Mouse (Mus musculus): ENCODE data around the gene Slirp. TPM values are rescaled to one million over a fixed set of nuclear protein-coding genes. Genes with fewer than 3 reads are reported as not detected.

The Slirp gene
- total and polyA plus RNA-seq, 3 experiments: 117 to 261 (median 138) TPM

- peak overlapping the region; percentile 91 to 96 (median 94) for H3K4me3 ChIP-seq (replicated peaks in 1 of 3; ENCODE audit: low read depth in 2 of 3, low read length in 2 of 3, poor library complexity in 1 of 3)
- H3K4me1 ChIP-seq (ENCODE audit: control insufficient read depth in 1 of 2, insufficient read depth in 2 of 2): peaks cover 0 to 48% of the 10 kb centered on the region in 2 experiments; a peak in 2 of 4 replicates
- no peak overlapping the region for H3K27ac ChIP-seq (ENCODE audit: insufficient read depth, low read depth)
- peaks cover 85% of the 10 kb centered on the region for H3K79me2 ChIP-seq (replicated peaks; ENCODE audit: control insufficient read depth, extremely low read depth, insufficient read depth, poor library complexity, severe bottlenecking)
- H3K36me3 ChIP-seq (replicated peaks in 1 of 2; ENCODE audit: control insufficient read depth in 1 of 2, insufficient read depth in 1 of 2, low read length in 1 of 2): peaks cover 33 to 59% of the 10 kb centered on the region in 2 experiments
- in situ Hi-C loops (cut with MboI; ENCODE audit: low pct_ligation_motif_present, low pct_unique_long_range_greater_than_20kb, low sequenced_read_pairs) (no loop called here), dilution Hi-C loops (cut with MboI; ENCODE audit: extremely low pct_ligation_motif_present, extremely low pct_unique_long_range_greater_than_20kb, low sequenced_read_pairs) (no loop called here)
- peak; percentile 55 for DNase-seq (ENCODE audit: extremely low read depth)
- H3K4me2 ChIP-seq (ENCODE audit: insufficient read depth, low read depth, poor library complexity, severe bottlenecking): peak overlapping the region; percentile 96
- H3K9ac ChIP-seq (ENCODE audit: insufficient read depth, low read depth): peak overlapping the region; percentile 83
- no peak for TF ChIP-seq RCOR1 (conservative IDR thresholded peaks at IDR 0.05; ENCODE audit: low read depth, low read length)
- TF ChIP-seq POLR2A (IDR thresholded peaks at IDR 0.05; ENCODE audit: low read depth, low read length): 0 out of 2 replicates have a peak, but pooled peaks have one; percentile 28
- TF ChIP-seq RAD21 (IDR thresholded peaks at IDR 0.05; ENCODE audit: low read depth, low read length): no peak
- no peak for TF ChIP-seq GABPA (IDR thresholded peaks at IDR 0.05; ENCODE audit: insufficient replicate concordance, low read depth, low read length)
- no peak for TF ChIP-seq MAFK (IDR thresholded peaks at IDR 0.05; ENCODE audit: insufficient replicate concordance, low read length)
- no peak for TF ChIP-seq ZKSCAN1 (IDR thresholded peaks at IDR 0.05; ENCODE audit: borderline replicate concordance, low read depth, low read length)
- TF ChIP-seq USF1 (IDR thresholded peaks at IDR 0.05; ENCODE audit: low read depth, low read length): no peak
- TF ChIP-seq ZC3H11A (IDR thresholded peaks at IDR 0.05; ENCODE audit: low read depth, low read length): no peak
- TF ChIP-seq NELFE (IDR thresholded peaks at IDR 0.05; ENCODE audit: low read depth, low read length): no peak
- TF ChIP-seq MYC (IDR thresholded peaks at IDR 0.05; ENCODE audit: low read depth, low read length): peak; percentile 97
- no peak for TF ChIP-seq HCFC1 (IDR thresholded peaks at IDR 0.05; ENCODE audit: low read depth, low read length)
- no peak for TF ChIP-seq PAX5 (IDR thresholded peaks at IDR 0.05; ENCODE audit: low read length)
- TF ChIP-seq MAX (IDR thresholded peaks at IDR 0.05; ENCODE audit: low read length): peak; percentile 94
- TF ChIP-seq ZNF384 (IDR thresholded peaks at IDR 0.05; ENCODE audit: low read depth, low read length): no peak
- peak; percentile 90 for TF ChIP-seq MXI1 (IDR thresholded peaks at IDR 0.05; ENCODE audit: low read depth, low read length)
- TF ChIP-seq TBP (conservative IDR thresholded peaks at IDR 0.05; ENCODE audit: low read depth, low read length): 0 out of 2 replicates have a peak, but pooled peaks have one; percentile 16
- no peak for TF ChIP-seq KAT2A (IDR thresholded peaks at IDR 0.05; ENCODE audit: insufficient replicate concordance, low read length)
- TF ChIP-seq MEF2A (IDR thresholded peaks at IDR 0.05; ENCODE audit: borderline replicate concordance, low read depth, low read length): no peak
- TF ChIP-seq JUND (conservative IDR thresholded peaks at IDR 0.05; ENCODE audit: low read depth, low read length): no peak
- TF ChIP-seq SMC3 (IDR thresholded peaks at IDR 0.05; ENCODE audit: low read depth, low read length): no peak
- TF ChIP-seq SIN3A (IDR thresholded peaks at IDR 0.05; ENCODE audit: low read length): peak; percentile 37; the same call in 1 of the 2 replicates
- no peak for TF ChIP-seq CTCF (conservative IDR thresholded peaks at IDR 0.05 in 1 of 2, IDR thresholded peaks at IDR 0.05 in 1 of 2; ENCODE audit: low read depth in 2 of 2, low read length in 2 of 2)
- 0 out of 2 replicates have a peak, but pooled peaks have one; percentile 5 for TF ChIP-seq CHD1 (IDR thresholded peaks at IDR 0.05; ENCODE audit: low read depth, low read length)
- no peak for TF ChIP-seq POLR2AphosphoS2 (IDR thresholded peaks at IDR 0.05; ENCODE audit: low read depth, low read length)
- no peak for TF ChIP-seq UBTF (IDR thresholded peaks at IDR 0.05; ENCODE audit: low read depth, low read length)
- H3K9me3 ChIP-seq (replicated peaks; ENCODE audit: low read length): no peaks in the 10 kb centered on the region
- H3K27me3 ChIP-seq (replicated peaks): no peaks in the 10 kb centered on the region
Observed at GRCm38 (mm10) chr12:87442177-87443114, 1.2 kb upstream of the Slirp start.
